Mouse (Mus musculus) embryonic fibroblast, embryonic 13.5 days (primary cell): ENCODE results near the gene Gse1. TPM values are rescaled to one million over a fixed set of nuclear protein-coding genes. Genes with fewer than 3 reads are reported as not detected.

Source experiments
- H3K27ac ChIP-seq: 2 replicates; pipeline ENCODE4 v1.5.1; 2012; ENCODE audit warnings: low read length, control low read depth, inconsistent platforms; ENCODE audit not compliant: insufficient read depth
- H3K4me1 ChIP-seq: 2 replicates; pipeline ENCODE4 v1.6.1; 2011; ENCODE audit warnings: low read length; ENCODE audit not compliant: control insufficient read depth, insufficient read depth
- H3K4me3 ChIP-seq: 2 replicates; pipeline ENCODE4 v1.5.1; 2011; ENCODE audit warnings: mild to moderate bottlenecking, control low read depth, low read length; ENCODE audit not compliant: insufficient read depth
- CTCF ChIP-seq: IDR thresholded peaks from 2 replicates; pipeline ENCODE4 v1.5.1; 2011; ENCODE audit warnings: mild to moderate bottlenecking, control low read depth, low read length, moderate library complexity, borderline replicate concordance; ENCODE audit not compliant: insufficient read depth
- POLR2A ChIP-seq: IDR thresholded peaks from 2 replicates; pipeline ENCODE4 v1.6.1; 2011; ENCODE audit warnings: low read depth, mild to moderate bottlenecking, control low read depth, low read length, moderate library complexity
- polyA plus RNA-seq: library from polyadenylated mRNA; stranded (reverse); fragments of >200 nt; gene quantifications from 2 replicates; pipeline ENCODE4 v1.2.4, GENCODE M21; 2011; ENCODE audit warnings: low read depth; ENCODE audit not compliant: missing spikeins, insufficient read length

The Gse1 gene
- polyA plus RNA-seq, 1 experiment, result 13.4 TPM

DNA sequence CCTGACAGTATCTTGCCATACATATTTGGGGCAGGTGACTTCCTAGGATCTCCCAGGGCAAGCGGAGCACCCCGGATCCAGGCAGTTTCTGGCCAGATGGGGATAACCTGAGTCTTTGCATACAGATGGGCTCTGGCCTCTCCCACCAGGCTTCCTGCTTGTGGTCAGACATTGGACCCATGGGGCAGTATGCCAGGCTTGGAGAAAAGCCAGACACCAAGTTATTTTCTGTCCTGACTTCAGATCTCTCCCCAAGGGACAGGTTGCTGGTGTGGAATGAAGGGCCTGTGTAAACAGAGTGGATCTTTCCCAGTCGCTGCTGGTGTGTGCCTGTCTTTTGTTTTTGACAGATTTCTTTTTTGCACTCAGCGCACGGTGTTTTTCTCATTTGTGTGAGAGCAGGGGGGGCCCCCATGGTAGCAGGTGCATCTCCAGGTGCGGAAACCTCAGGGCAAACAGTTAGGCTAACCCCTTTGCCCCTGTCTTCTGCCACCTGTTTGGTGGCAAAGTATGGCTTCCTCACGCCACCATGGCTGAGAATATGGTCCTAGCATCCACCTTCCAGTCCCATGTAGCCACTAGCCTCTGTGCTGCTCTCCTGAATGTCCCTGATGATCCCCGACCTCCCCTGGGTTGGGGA, 315.3 kb downstream of the Gse1 start:
- H3K4me1 ChIP-seq, result peaks cover 10% of the 10 kb centered on the region
- no peak overlapping the region for H3K4me3 ChIP-seq
- TF ChIP-seq CTCF (no peak), POLR2A (no peak)
- no peak overlapping the region for H3K27ac ChIP-seq

DNA sequence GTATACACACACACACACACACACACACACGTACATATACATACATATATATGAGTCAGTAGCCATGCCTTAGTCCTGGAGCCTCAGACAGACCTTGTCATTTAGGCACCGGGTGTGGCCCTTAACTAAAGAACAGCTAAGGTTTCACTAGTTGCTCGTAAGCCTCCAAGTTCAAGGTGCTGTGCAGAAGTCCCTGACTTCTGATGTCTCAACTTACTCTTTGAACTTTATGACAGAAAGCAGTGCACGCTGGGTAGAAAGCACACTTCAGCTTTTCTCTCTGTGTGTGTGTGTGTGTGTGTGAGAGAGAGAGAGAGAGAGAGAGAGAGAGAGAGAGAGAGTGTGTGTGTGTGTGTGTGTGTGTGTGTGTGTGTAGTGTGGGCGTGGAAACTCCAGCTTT, 315.9 kb downstream of the Gse1 start:
- Histone ChIP-seq H3K27ac (no peak overlapping the region), H3K4me3 (no peak overlapping the region), H3K4me1 (peaks cover 8% of the 10 kb centered on the region)
- TF ChIP-seq POLR2A (no peak), CTCF (no peak)

DNA sequence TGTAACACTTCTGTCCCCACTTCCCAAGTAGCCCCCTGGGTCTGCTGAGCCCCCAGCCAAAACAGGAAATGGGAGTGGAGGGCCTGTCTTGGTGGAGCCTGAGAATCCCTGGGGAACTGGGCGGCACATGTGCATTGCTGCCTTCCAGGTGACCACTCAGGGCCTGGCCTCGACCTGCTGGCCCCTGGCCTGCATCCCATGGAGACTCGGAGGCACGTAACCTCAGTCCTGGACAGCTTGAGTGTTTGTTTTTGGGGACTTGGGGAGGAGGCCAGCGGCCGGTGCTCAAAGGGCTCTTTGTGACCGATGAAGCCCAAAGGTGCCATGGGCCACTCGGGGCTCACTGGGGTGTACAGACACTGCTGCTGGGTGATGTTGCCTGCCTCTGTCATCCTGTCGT, 319.3 kb downstream of the Gse1 start:
- no peak for TF ChIP-seq POLR2A
- TF ChIP-seq CTCF, result no peak
- no peak overlapping the region for H3K4me3 ChIP-seq
- H3K27ac ChIP-seq, result no peak overlapping the region
- no peaks in the 10 kb centered on the region for H3K4me1 ChIP-seq

DNA sequence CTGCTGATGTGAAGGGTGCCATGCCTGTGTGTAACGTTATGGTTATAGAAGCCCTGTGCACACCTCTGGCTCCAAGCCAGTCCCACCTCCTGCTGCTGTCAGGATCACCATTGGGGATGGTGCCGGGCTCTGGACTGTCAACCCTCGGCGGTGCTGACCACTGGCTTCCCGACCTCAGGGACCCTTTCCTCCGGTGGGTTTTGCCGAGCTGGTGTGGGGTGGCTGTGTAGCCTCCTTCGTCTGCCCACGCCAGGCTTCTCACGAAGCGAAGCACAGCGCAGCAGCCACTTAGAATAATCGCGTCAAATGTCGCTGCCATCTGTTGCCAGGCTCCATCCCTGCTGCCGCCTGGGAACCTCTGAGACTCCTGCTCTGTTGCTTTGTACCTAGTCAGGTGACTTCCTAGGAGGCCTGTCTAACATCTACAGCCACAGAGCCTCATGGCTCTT, 320.1 kb downstream of the Gse1 start:
- Histone ChIP-seq H3K27ac (no peak overlapping the region), H3K4me1 (no peaks in the 10 kb centered on the region), H3K4me3 (no peak overlapping the region)
- TF ChIP-seq POLR2A (no peak), CTCF (no peak)

DNA sequence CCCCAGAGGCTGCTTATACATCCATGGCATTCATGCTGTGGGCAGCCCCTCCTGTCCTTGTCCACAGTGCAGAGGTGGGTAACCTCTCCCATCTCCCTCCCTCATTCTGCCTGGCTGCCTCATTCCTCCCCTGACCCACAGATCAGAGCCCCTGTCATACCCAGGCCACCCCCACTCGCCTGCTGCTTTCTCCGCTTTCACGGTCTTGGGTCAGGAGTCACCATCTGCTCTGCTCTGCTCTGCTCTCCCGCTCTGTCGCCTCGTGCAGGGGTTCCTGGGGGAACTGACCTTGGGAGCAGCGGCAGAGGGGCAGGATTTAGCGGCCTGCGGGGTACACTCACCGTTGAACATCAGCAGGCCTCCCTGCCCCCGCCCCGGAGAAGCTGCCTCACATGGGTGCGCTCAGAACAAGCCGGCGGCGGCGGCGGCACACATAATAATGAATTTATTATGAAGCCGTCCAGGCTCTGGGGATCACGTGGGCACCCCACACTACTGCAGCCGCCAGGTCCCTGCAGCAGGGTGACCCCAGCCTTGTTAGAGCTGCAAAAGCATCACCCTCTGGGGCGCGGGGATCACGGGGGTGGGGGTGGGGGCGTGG, 321.2 kb downstream of the Gse1 start:
- no peak for TF ChIP-seq CTCF
- TF ChIP-seq POLR2A, result no peak
- H3K4me3 ChIP-seq, result no peak overlapping the region
- no peaks in the 10 kb centered on the region for H3K4me1 ChIP-seq
- no peak overlapping the region for H3K27ac ChIP-seq

DNA sequence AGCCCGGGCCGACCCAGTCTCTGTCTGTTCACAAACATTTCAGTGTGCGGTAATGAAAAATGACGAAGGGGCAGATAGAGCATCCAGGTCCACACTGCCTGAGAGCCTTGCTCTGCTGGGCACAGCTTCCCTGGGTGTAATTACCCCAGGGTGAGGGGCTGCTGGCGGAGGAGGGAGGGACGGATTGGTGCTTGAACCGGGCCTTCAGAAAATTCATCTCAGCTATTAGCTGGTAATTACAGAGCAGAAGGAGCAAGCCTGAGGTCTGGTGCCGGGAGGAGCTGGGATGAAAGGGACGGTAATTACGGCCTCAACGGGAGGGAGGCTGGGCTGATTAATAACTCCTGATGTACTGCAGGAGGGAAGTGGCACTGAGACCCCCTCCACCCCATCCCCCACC, 321.7 kb downstream of the Gse1 start:
- no peaks in the 10 kb centered on the region for H3K4me1 ChIP-seq
- H3K4me3 ChIP-seq, result no peak overlapping the region
- TF ChIP-seq POLR2A (no peak), CTCF (no peak)
- H3K27ac ChIP-seq, result no peak overlapping the region

DNA sequence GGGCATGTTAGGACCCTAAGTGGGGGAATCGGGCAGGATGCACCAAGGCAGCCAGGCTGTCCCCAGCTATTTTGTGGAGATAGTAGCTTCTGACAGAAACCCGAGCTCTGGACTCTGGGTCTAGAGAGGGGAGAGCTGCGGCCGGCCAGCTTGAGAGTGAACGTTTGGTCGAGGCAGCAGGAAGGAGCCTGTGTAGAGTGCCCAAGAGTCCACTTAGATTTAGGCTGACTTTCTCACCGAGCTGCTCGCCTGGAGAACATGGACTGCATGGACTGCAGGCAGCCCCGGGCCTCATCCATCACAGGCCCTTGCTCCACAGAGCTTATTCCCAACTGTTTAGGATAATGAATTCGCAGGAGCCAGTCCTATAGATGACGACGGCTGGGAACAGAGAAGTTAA, 322.2 kb downstream of the Gse1 start:
- TF ChIP-seq CTCF (no peak), POLR2A (no peak)
- H3K27ac ChIP-seq, result no peak overlapping the region
- no peak overlapping the region for H3K4me3 ChIP-seq
- H3K4me1 ChIP-seq, result no peaks in the 10 kb centered on the region

DNA sequence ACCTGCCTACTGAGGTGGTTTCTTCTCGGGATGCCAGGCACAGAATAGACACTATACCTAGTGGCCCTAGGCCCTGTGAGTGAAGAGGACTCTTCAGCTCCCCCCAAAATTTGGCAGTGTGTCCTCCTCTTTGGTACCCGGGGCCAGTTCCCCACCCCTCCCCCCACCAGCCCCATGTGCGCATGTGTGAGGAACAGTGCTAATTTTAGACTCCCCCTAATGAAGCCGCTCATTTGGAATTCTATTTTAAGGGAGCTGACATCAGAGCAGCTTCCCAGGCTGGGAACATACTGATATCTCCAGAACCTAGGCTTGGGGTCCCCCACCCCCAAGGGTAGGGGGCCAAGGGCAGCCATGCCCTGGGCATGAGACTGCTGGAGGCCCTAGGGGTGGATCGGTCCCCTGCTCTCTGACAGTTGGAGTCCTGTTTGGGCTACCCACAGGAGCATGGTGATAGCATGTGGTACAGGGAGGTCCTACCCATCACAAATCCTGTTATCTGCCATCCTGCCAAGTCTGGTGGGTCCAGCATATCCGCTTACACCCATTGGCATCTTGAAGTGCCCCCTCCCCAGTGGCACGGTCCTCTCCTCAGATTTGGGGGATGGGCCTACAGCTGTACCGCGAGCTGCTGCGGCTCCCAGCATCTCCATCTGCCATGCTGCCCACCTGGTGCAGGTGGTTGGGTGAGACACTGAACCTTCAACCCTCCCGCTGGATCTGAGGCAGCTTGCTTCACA, 322.9 kb downstream of the Gse1 start:
- H3K27ac ChIP-seq, result no peak overlapping the region

DNA sequence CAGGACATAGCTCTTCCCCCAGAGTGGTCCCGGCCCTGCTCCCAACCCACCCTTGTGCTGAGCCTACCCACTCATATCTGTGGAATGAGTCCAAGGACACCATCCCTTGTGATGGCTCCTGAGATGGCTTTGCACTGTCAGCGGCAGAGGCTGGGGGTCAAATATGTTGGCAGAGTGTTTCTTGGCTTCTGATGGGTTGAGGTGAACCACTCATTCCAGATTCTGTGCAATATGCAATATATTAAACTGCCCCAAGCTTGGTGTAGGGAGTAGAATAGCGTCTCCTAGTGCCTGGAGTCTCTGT, 323.4 kb downstream of the Gse1 start:
- TF ChIP-seq CTCF, result no peak
- no peak for TF ChIP-seq POLR2A
- H3K4me1 ChIP-seq, result no peaks in the 10 kb centered on the region
- H3K4me3 ChIP-seq, result no peak overlapping the region
- no peak overlapping the region for H3K27ac ChIP-seq

More for the DNA sequence above, 322.9 kb downstream of the Gse1 start:
- TF ChIP-seq CTCF (no peak), POLR2A (no peak)
- no peaks in the 10 kb centered on the region for H3K4me1 ChIP-seq
- H3K4me3 ChIP-seq, result no peak overlapping the region

DNA sequence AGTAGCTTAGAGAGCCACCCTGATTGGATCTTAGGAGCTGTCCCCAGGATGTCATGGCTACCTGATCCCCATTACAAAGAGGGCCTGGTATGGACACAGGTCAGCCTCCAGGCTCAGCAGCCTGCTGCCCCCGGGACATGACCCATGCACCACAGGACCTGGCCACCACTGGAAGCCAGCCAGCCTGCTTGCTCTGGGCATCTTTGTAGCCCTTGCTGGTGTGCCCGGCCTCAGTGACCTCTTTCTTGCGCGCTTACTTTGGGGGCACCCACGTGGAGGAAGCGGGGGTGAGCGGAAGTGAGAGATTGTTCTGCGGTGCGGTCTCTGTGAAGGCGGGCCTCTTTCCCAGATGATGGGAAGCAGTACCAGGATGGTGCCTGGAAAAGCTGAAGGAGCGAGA, 324.3 kb downstream of the Gse1 start:
- H3K4me1 ChIP-seq, result no peaks in the 10 kb centered on the region
- no peak overlapping the region for H3K4me3 ChIP-seq
- TF ChIP-seq CTCF, result no peak
- TF ChIP-seq POLR2A, result no peak
- no peak overlapping the region for H3K27ac ChIP-seq
